Mouse (Mus musculus) gastrocnemius, postnatal 10 days (tissue): ENCODE data around the gene Srgap2. TPM values are rescaled to one million over a fixed set of nuclear protein-coding genes. Genes with fewer than 3 reads are reported as not detected.
A peak's percentile ranks its signal among the peaks of the same experiment; 100 is the strongest.

ENCODE experiments used
- DNase-seq: peaks from one replicate; pipeline ENCODE4 v3.0.0; 2021; ENCODE audit warnings: mixed read lengths
- total RNA-seq, 2 experiments: library from RNA; stranded (reverse); gene quantifications; 2 replicates each; pipeline ENCODE4 v1.2.3; 2021

Gene Srgap2
- total RNA-seq, 2 experiments from 2014 or later: 43.7 to 53.7 TPM

DNA sequence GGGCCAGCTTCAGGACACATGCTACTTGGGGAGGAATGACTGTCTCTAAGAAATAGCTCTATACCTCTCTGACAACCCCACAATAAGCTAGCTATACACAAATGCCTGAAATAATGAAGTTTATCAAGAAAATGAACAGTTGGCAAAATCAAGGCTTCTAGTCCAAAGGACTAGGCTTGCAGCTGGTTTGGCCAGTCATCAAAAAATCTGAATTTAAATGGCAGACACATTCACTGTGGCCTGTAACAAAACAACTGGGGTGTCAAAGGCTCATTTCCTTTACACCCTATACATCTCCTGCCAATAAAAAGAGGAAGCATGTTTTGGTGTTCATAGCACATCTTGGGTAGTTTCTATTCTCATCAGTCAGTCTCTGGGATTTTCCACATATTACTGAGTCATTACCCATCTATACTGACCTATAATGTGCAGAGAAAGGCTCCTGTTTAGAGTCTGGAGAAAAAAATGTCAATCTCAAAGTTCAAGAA is 53.5 kb downstream of the Srgap2 start:
- DNase-seq: no peak

DNA sequence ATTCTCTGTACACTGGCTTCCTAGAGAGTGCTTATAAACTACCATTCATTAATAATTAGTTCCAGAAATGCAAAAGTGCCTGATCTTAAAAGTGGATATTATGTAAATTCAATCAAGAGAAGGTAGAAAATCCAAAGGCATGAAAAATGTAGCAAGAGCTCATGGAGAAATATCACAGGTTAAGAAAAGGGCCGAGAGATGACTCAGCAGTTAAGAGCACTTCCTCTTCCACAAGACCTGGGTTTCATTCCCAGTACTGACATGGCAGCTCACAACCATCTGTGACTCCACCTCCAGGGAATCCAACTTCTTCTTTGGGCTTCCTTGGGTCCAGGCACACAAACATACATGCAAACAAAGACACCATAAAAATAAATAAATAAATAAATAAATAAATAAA is 56.6 kb downstream of the Srgap2 start:
- DNase-seq: no peak

DNA sequence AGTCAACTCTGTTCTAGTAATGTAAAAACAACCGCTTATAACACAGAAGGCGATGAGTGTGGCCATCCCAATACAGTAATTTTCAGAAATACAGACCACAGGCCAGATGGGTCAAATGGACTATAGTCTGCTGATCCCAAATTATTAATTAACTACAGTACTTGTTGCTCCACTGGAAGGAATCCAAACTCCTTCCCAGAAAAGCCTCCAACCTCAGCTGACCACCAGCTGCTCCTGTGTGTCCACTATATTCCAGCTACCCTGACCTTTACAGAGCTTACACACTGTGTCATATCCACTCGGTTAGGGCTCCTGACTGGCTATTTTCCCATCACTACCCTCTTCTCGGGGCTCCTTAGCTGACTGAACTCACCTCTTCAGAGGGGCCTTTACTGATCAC is 61.3 kb downstream of the Srgap2 start:
- no peak for DNase-seq

DNA sequence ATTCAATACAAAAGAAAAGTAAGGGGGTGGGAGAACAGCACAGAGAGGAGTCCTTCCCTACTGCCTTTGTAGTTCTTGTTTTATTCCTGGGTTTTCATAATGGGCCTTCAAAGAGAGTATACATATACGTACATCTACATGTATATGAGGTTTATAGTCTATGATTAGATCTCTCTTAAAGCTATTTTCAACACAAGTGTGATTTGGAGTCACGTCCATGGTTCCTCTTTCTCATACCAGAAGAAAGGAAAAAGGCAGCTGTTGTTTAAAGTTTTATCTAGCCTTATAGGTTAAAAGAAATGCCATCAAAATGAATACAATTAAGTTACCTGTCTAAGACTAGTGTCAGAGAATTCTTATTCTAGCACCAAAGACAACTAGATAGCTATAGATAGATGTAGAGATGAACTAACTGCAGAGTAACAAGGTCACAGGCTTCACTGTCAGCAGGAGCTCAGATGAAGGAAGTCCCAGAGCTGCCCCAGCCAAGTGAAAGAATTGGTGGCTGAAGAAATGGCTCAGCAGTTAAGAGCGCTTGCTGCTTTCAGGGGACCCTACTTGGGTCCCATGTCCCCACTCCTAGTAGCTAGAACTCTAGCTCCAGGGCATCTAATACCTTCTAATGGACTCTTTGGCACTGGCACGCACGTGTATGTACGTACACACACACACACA is 63.1 kb downstream of the Srgap2 start:
- DNase-seq: no peak

DNA sequence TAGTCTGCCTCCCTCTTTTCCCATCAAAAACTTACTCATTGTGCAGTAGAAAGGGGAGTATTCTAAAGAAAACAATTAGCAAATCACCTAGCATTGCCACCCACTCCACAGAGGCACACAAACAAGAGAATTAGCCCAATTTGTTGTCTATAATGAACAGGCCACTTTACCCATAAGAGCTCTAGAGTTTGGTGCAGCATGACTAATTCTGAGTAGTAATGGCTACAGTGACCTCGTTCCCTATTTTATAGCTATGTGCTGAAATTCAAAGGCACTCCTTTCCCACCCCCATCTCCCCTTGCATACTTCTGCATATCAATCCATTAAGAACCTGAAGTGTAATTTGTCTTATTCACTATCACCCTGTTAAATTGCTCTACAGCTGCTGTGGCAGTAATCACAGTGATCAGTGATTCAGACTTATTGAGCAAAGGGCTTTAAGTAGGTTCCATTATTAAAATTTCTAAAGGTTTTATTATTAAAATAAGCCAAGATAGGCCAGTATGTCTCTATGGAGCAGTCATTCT is 64.5 kb downstream of the Srgap2 start:
- no peak for DNase-seq

DNA sequence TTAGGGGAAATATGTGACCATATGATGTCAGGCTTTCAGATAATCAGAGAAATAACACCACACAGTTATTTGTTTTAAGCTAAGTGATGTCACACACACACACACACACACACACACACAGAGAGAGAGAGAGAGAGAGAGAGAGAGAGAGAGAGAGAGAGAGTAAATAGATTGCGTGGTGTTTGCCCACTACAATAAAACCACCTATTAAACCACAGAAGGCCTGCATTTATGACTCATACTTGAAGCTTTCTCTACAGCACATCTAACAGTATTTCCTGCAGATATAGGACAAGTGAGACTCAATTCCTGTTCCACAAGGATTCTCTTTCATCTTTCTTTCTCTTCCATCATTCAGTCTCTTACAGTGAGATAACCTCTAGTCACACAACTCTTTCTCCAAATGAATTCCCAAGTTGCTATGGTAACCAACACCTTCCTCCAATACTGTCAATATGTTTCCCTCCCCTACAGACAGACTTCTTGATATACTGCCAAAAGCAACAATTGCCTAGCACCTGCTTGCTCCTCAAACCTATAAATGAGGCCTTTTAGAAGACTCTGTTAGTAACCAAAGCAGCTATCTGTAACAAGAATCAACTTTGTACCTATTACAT is 66.1 kb downstream of the Srgap2 start:
- DNase-seq: no peak

DNA sequence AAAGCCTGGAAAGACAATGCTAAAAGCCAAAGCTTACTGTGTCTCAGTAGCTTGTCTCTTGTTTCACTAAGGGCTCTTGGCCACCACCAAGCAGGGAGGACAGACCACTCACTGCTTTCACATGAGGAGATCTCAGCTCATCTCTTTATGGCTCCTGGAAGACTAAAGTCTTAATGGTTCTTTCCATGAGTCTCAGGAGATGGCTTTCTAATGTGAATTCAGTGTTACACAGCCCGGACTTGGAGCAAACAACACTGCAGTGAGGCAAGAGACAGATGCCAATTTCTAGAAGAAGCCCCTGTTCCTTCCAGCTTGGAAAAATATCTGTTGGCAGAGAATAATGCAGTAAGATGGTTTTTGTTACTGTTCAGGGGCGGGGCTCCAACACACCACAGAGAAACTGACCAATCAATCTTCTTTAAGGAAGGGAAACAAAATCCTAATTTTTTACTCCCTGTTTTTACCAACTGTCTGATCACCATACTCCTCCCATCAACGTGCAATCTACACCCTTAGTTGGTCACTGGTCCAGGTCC is 71.7 kb downstream of the Srgap2 start:
- no peak for DNase-seq

DNA sequence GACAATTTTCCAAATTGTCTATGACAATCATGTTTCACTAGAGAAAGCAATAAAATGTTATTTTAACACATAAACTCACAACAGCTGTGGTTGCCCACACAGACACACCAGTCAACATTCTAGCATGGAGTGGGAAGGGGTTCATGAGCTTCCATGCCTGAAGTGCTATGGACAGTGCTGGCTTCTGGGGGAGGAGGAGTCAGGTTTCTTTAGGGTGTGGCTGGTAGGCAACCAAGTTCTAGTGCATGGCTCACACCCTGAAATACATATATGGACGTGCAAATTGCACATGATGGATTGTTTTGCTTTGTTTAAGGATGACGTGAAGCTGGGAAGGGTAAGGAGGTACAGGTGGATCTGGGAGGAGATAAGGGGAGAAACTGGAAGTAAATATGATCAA is 72.8 kb downstream of the Srgap2 start:
- DNase-seq: no peak

DNA sequence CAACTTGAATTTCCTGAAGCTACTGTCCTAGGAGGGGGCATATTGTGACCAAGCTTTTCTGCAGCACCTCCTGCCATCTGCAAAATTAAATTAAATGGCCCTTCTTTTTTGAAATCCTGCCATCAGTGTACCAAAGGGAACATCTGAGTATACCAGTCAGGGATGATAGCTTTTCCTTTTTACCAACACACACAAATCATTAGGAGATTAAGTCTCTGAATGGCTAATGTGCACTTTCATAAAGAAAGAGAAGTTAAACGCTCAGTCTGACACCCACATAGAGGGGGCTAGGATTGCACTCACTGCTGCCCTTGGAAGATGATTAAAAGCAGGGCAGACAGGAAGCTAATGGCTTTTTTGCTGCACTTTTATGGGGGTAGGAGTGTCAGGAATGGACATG is 73.8 kb downstream of the Srgap2 start:
- DNase-seq: no peak

DNA sequence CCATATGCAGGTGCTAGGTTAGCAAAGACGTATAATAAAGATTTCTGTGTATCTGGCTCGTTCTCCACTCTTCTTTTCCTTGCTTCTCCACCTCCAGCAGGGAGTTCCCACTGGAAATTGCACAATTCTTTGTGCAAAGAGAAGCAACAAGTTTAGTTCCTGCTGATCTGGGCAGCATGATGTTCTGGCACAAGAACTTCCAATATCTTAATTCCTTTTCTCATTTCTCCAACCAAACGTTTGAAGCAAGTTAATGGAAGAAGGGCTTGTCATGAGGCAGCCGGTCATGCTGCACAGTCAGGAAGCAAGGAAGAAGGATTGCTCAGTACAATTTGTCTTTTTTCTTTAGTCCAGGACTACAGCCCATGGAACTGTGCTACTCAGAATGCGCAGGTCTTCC is 78.8 kb downstream of the Srgap2 start:
- DNase-seq: no peak

DNA sequence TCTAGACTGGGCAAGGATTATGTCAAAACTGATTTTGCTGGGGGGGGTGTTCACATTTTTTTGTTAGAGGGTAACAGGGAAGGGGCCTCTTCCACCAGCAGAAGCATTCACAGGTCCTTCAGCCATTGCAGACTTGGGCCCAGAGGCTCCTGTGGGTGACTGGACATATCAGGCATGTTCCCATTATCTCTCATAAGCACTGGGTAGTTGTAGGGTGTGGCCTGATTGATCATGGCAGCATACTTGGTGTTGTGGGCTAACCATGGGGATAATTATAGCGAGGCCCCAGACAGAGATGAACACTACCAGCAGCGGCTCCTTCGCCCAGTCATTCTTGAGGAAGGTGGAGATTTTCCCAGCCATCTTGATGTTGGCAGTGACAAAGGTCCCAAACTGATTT is 79.8 kb downstream of the Srgap2 start:
- no peak for DNase-seq

DNA sequence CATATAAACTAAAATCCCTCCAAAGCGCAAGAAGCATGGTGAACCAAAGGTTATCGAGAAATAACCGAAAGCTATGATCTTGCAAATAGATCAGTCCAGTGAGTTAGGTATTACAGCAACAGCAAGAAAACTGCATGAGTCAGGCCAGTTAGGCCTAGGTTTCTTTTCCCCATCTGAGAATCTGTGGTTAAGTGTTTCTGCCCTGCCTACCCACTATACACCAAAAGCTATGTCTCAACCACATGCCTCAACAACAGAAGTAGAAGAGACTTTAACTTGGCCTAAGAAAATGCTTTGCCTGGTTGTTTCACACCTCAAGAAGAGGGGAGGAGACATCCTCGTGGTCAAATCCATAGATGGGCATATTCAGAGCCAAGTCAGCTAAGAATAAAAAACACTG is 80.6 kb downstream of the Srgap2 start:
- DNase-seq: no peak

DNA sequence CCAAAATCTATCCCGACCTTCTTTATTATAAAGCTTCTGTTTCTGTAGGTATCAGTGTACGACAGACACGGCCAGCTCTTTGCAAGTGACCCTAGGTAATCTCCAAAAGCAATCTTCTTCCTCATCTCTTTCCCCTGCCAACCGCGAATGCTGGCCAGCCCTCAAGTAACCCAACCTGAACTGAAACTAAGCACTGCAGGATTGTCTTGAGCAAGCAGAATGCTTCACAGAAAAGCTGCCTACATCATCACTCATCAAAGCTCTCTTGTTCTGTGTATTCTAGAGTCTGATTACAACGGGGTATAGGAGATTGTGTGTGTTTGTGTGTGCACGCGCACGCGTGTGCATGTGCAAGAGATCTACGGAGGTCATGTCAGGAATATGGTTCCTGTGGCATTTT is 88.6 kb downstream of the Srgap2 start:
- no peak for DNase-seq

DNA sequence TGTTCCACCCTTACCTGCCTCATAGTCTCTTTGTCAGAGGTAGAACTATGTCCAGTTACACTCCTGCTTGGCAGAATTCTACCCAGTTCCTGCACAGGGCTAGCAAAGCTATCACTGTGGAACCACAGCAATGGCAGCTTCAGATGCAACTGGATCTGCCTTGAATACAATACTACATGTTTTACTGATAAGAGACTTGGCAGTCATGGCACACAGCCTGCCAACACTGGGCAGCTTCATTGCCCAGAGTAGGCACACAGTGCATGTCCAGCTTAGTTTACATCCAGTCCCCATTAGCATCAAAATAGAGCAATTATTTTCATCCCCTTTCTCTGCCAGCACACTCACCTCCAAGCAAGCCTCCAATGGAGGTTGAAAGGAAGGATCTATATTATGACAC is 89.2 kb downstream of the Srgap2 start:
- DNase-seq: no peak

DNA sequence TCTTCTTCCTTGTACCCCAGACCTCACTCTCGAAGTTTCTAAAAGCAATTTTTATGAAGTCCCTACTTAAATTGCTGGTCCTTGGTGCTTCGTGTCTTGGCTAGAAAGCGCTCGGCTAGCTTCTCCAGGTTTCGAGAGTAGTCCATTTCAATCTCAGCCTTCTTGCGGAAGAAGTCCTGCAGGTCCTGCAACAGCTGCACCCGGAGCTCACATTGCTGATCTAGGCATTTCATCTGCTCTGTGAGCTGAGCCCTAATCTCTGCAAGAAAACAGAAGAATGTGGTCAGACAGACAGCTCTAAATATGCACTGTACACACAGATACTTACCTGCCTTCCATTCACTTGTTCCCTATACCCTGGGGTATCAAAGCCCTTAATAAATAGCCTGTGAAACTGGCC is 90.5 kb downstream of the Srgap2 start:
- no peak for DNase-seq

DNA sequence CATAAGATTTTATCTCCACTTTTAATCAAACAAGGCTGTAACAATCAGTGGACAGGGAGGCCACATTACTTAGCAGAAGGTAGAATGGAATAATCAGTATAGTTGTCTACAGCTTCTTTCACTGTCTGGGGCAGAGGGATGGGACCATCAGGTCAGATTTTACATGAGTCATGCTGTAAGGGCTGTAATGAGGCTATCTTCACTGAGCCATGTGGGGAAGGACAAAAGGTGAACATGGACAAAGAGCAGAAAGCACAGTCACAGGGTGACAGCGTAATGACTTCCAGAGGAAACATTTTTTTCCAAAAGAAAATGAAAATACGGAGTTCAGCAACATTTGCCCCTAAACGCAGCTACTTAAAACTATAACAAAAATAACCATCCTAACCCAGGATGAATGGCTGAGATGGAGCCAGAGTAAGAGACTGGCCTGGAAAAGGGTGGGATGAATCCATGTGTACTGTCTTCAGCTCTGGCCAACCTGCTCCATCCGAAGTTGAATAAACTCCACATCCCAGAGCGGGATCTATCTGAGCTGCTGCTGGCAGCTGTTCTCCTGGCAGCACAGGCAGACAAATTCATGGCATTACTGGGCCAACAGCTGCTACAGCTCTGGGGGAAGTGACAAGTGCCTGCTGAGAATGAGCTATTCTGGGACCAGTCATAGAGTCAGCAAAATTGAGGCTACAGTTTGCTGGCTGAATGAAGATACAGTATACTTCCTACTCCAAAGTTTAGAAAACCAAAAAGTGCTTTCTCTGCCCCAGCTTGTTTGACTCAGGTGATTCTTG is 95.5 kb downstream of the Srgap2 start:
- peak; percentile 54 for DNase-seq

DNA sequence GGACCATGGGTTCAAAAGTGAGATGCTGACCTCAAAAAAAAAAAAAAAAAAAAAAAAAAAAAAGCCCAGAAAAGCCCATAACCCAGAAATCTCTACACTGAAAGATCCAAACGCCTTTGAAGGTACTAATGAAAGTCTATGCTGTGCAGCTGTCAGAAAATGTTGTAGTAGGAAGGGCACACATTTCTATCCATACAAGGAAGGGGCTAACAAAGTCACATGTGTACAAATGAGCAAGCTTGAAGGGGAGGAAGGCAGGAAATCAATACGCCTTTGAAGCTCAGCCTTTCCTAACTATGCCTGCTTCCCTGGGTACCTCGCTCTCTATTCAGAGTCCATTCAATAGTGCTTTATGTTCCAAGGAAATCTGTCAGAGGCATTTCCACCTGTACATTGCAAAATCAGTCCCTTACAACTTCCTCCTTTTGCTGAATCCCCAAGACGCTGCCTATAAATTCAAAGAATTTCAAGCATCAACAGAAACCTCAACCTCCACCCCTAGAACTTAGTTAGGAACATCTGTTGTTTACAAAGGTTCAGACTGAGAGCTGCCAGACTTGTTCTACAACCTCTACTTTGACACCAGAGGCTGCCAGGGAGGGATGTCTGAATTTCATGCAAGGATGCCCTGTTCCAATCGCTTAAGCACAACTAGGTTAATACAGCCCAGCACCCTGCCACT is 99.9 kb downstream of the Srgap2 start:
- no peak for DNase-seq

DNA sequence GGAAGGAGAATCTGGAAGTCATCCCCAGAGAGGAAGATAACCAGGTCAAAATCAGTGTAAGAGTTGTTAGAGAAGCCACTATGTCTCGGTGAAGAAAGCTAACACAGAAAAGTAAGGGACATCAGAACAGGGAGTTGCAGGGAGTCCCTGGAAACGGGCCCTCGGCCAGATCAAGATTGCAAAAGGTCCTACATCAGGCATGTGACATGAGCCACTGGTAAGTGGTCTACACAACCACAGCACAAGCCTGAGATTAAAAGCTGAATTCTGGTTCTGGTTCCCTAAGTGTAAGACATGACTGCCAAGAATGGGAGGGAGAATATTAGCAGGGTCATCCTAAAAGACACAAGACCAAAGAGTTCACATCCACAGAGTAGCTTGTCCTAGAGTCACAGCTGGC is 104.1 kb downstream of the Srgap2 start:
- DNase-seq: no peak

DNA sequence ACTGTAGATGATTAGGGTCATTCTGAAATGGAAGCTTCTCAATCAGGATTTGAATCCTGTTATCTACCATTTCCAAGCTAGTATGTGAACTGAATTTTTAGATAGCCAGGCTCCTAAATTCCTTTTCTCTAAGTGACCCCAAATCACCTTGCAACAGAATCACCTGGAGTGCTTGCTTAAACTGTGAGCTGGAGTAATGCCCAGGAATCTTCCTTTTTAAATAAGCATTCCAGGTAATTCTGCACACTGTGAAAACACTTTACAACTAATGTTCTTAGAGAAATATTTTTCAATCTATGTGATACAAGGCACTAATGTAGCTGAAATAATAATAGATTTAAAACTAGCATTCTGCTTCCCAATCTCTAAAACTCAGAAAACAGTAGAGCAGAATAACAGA is 106.0 kb downstream of the Srgap2 start:
- DNase-seq: no peak

DNA sequence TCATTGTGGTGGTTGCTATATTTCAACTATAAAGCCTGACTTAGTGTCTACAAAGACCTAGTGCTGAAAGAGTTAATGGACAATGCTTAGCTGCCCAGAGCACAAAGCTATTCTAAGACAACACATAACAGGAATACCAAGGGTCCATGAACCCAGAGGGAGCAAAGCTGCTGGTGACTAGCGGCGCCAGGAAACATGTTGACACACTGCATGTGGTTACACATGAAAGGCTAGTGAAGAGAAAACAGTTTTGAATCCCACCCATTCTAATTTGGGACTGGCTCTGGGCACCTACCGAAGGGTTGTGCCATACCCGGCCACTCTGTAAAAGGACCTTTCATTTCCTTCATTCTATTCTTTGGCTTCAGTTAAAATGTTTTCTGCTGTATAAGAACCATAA is 106.5 kb downstream of the Srgap2 start:
- no peak for DNase-seq

DNA sequence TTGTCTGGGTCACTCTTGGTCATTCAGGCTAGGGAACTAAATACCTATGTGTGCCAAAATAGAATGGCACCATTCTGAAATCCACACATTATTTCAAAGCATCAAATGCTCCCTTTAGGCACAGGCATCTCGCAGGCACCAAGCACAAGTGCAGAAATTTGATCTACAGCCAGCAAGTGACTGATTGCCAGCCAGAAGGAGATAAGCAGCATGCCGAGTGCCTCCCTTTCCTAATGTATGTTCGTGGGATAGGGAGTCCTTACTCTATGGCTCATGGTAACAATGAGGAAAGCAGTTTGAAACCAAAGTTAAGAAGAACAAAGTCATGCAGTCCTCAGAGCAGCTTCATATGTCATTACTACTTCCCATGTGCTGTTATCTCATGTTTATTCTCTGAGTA is 107.8 kb downstream of the Srgap2 start:
- DNase-seq: no peak
